Mouse (Mus musculus): ENCODE measurements at regions not wholly inside any gene's neighbourhood (a gene's known extent, or its start where the extent isn't known, plus 50 kb on each side); places are given as distances from the start of the nearest gene placed in this dataset.
"Not testable (repeated sequence)": the region's sequence is repeated elsewhere in the genome, so short reads cannot be mapped to it uniquely, and the experiment has no call there.

- TF ChIP-seq CTCF (IDR thresholded peaks at IDR 0.05; ENCODE audit: extremely low read depth, insufficient read length, insufficient replicate concordance, low read depth, low read length) (no peak), POLR2A (IDR thresholded peaks at IDR 0.05; ENCODE audit: low read depth, low read length) (no peak)
- H3K27me3 ChIP-seq (ENCODE audit: control insufficient read depth, insufficient read depth, low read length), result no peaks in the 10 kb centered on the region
- no peak overlapping the region for H3K4me3 ChIP-seq (ENCODE audit: low read depth, low read length)
- WGBS, result 82% methylated on average over 8 of the region's 8 CpGs
- no peak overlapping the region for H3K27ac ChIP-seq (ENCODE audit: insufficient read depth, low read depth, low read length)
- no peaks in the 10 kb centered on the region for H3K4me1 ChIP-seq (ENCODE audit: control insufficient read depth, insufficient read depth, insufficient read length, low read length)
- H3K36me3 ChIP-seq (ENCODE audit: control insufficient read depth, insufficient read depth, low read length), result no peaks in the 10 kb centered on the region
Measured at GRCm38 (mm10) chr1:83970641-83971285, 393.2 kb downstream of the Pid1 start.

DNA sequence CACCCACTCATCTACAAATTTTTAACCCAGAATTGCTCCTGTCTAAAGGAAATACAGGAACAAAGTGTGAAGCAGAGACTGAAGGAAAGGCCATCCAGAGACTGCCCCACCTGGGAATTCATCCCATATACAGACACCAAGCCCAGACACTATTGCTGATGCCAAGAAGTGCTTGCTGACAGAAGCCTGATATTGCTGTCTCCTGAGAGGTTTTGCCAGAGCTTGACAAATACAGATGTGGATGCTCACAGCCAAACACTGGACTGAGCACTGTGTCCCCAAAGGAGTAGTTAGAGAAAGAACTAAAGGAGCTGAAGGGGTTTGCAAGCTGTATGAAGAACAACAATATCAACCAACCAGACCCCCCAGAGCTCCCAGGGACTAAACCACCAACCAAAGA lies 399.3 kb downstream of the Pid1 start:
- not testable (repeated sequence) for H3K36me3 ChIP-seq (ENCODE audit: control insufficient read depth, insufficient read depth, low read length); H3K4me3 ChIP-seq (ENCODE audit: low read depth, low read length); H3K27ac ChIP-seq (ENCODE audit: insufficient read depth, low read depth, low read length); H3K4me1 ChIP-seq (ENCODE audit: control insufficient read depth, insufficient read depth, insufficient read length, low read length); H3K27me3 ChIP-seq (ENCODE audit: control insufficient read depth, insufficient read depth, low read length)

DNA sequence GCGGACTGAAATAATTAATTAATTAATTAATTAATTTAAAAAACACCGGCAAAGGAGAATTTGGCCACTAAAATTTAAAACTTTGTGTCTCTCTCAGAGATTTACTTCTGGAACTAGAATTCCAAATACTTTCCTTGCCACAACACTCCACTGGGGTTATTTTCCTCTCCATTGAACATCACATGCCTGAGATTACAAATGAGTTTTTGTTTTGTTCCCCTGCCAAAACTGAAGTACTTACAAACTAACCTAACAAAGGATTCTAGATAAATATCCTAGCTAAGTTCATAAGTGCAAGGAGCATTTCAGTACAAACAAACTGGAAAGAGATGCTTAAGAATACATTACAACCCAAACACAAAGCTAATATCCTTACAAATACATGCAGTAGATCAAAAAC lies 402.2 kb downstream of the Pid1 start:
- no peaks in the 10 kb centered on the region for H3K4me1 ChIP-seq (ENCODE audit: control insufficient read depth, insufficient read depth, insufficient read length, low read length)
- H3K4me3 ChIP-seq (ENCODE audit: low read depth, low read length), result no peak overlapping the region
- 87% methylated on average over 2 of the region's 2 CpGs for WGBS
- TF ChIP-seq CTCF (IDR thresholded peaks at IDR 0.05; ENCODE audit: extremely low read depth, insufficient read length, insufficient replicate concordance, low read depth, low read length) (no peak), POLR2A (IDR thresholded peaks at IDR 0.05; ENCODE audit: low read depth, low read length) (no peak)
- H3K27me3 ChIP-seq (ENCODE audit: control insufficient read depth, insufficient read depth, low read length), result no peaks in the 10 kb centered on the region
- no peaks in the 10 kb centered on the region for H3K36me3 ChIP-seq (ENCODE audit: control insufficient read depth, insufficient read depth, low read length)
- H3K27ac ChIP-seq (ENCODE audit: insufficient read depth, low read depth, low read length), result no peak overlapping the region

DNA sequence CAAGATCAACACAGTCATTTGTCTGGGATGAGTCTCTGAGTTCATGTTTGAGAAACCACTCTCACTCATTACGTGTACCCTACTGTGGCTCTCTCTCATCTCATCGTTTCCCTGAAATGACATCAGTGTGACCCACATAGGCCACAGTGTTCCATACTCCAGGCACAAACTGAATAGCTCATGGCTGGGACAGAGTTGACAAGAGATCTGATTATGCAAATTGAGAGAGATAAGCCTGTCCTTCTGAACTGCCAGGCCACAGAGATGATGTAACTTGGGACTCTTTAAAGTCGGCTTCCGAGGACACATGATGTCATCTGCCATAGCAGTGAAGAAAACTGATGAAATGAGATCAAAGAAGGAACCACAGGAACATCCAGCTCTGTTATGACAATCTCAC lies 404.2 kb downstream of the Pid1 start:
- H3K27ac ChIP-seq (ENCODE audit: insufficient read depth, low read depth, low read length), result no peak overlapping the region
- H3K4me1 ChIP-seq (ENCODE audit: control insufficient read depth, insufficient read depth, insufficient read length, low read length), result no peaks in the 10 kb centered on the region
- H3K27me3 ChIP-seq (ENCODE audit: control insufficient read depth, insufficient read depth, low read length), result no peaks in the 10 kb centered on the region
- H3K36me3 ChIP-seq (ENCODE audit: control insufficient read depth, insufficient read depth, low read length), result no peaks in the 10 kb centered on the region
- WGBS, result 77% methylated on average over 4 of the region's 4 CpGs
- TF ChIP-seq POLR2A (IDR thresholded peaks at IDR 0.05; ENCODE audit: low read depth, low read length) (no peak), CTCF (IDR thresholded peaks at IDR 0.05; ENCODE audit: extremely low read depth, insufficient read length, insufficient replicate concordance, low read depth, low read length) (no peak)
- no peak overlapping the region for H3K4me3 ChIP-seq (ENCODE audit: low read depth, low read length)

DNA sequence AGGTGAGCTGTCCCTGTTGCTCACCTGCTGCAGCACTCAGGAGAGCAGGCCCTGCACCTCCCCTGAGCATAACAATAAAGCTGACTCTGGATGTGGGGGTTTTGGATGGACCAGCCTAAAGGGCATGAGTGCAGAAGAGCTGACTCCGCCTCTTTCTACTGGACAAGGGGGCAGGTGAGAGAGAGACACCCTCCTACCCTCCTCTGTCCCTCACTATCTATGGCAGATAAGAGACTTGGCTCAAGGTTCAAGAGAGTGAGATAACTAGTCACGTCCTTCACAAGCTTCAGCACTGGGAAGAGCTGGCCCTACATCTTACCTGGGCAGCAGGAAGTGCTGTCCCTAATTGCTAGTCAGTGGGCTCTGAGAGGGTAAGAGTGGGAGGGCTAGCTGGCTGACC lies 441.1 kb downstream of the Pid1 start:
- 37% methylated on average over 2 of the region's 2 CpGs for WGBS
- Histone ChIP-seq H3K4me1 (ENCODE audit: control insufficient read depth, insufficient read depth, insufficient read length, low read length) (no peaks in the 10 kb centered on the region), H3K27ac (ENCODE audit: insufficient read depth, low read depth, low read length) (no peak overlapping the region)

DNA sequence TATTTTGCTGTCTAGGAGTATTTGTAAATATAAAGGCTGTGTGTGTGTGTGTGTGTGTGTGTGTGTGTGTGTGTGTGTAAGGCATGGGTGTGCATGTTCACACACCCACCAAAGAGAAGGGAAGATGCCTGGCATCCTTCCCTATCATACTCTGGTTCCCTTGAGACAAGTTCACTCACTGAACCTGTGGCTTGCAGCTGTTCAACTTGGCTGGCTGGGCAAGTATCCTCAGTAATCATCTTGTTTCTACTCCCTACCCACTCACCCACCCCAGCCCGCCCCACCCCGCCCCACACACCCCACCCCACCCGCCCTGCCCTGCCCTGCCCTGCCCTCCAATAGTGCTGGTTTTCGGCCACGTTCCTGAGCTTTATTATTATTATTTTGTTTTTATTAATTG lies 448.5 kb downstream of the Pid1 start:
- 62% methylated on average over 5 of the region's 5 CpGs for whole genome bisulfite sequencing
- H3K27me3 ChIP-seq (ENCODE audit: control insufficient read depth, insufficient read depth, low read length), result no peaks in the 10 kb centered on the region
- H3K36me3 ChIP-seq (ENCODE audit: control insufficient read depth, insufficient read depth, low read length), result no peaks in the 10 kb centered on the region
- H3K27ac ChIP-seq (ENCODE audit: insufficient read depth, low read depth, low read length), result no peak overlapping the region
- no peaks in the 10 kb centered on the region for H3K4me1 ChIP-seq (ENCODE audit: control insufficient read depth, insufficient read depth, insufficient read length, low read length)
- H3K4me3 ChIP-seq (ENCODE audit: low read depth, low read length), result no peak overlapping the region
- TF ChIP-seq CTCF (IDR thresholded peaks at IDR 0.05; ENCODE audit: extremely low read depth, insufficient read length, insufficient replicate concordance, low read depth, low read length) (no peak), POLR2A (IDR thresholded peaks at IDR 0.05; ENCODE audit: low read depth, low read length) (no peak)

More for the DNA sequence above, 441.1 kb downstream of the Pid1 start:
- Histone ChIP-seq H3K27me3 (ENCODE audit: control insufficient read depth, insufficient read depth, low read length) (no peaks in the 10 kb centered on the region), H3K4me3 (ENCODE audit: low read depth, low read length) (no peak overlapping the region), H3K36me3 (ENCODE audit: control insufficient read depth, insufficient read depth, low read length) (no peaks in the 10 kb centered on the region)
- TF ChIP-seq CTCF (IDR thresholded peaks at IDR 0.05; ENCODE audit: extremely low read depth, insufficient read length, insufficient replicate concordance, low read depth, low read length) (no peak), POLR2A (IDR thresholded peaks at IDR 0.05; ENCODE audit: low read depth, low read length) (no peak)

DNA sequence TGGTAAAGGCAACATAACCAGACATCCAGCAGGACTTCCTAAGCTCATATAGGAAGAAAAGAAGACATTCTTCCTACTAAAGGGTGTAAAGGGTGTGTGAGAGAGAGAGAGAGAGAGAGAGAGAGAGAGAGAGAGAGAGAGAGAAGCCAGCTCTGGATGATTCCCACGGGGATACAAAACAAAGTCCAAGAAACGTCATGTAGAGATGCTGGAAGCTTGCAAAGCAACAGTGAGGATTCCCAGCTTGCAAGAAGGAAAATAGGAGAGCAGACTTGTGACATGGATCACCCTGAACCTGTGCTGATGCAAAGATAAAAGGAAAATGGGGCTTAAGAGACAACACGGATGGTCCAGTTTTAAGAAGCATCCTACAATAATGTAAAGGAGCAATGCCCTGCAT lies 456.6 kb downstream of the Pid1 start:
- H3K4me3 ChIP-seq (ENCODE audit: low read depth, low read length), result no peak overlapping the region
- no peaks in the 10 kb centered on the region for H3K36me3 ChIP-seq (ENCODE audit: control insufficient read depth, insufficient read depth, low read length)
- no peak for TF ChIP-seq CTCF (IDR thresholded peaks at IDR 0.05; ENCODE audit: extremely low read depth, insufficient read length, insufficient replicate concordance, low read depth, low read length)
- TF ChIP-seq POLR2A (IDR thresholded peaks at IDR 0.05; ENCODE audit: low read depth, low read length), result no peak
- H3K4me1 ChIP-seq (ENCODE audit: control insufficient read depth, insufficient read depth, insufficient read length, low read length), result no peaks in the 10 kb centered on the region
- H3K27me3 ChIP-seq (ENCODE audit: control insufficient read depth, insufficient read depth, low read length), result no peaks in the 10 kb centered on the region
- 31% methylated on average over 3 of the region's 3 CpGs for WGBS
- H3K27ac ChIP-seq (ENCODE audit: insufficient read depth, low read depth, low read length), result no peak overlapping the region

DNA sequence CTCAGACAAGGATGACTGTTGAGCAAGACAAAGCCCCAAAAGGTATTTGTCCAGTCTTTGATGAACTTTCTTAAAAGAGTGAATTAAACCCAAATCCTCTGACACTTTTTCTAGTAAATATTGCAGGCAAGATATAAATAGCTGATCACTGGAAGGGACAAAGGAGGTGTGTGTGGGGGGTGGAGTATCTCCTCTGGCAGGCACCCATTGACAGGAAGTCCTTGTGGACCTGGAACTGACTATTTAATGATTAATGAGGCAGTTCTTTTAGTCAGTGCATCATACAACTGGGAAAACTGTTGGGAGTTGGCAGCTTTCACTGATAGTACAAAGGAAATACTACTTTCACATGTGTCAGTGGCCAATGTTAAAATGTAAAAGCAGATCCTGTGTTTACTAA lies 457.1 kb downstream of the Pid1 start:
- H3K36me3 ChIP-seq (ENCODE audit: control insufficient read depth, insufficient read depth, low read length), result no peaks in the 10 kb centered on the region
- TF ChIP-seq POLR2A (IDR thresholded peaks at IDR 0.05; ENCODE audit: low read depth, low read length) (no peak), CTCF (IDR thresholded peaks at IDR 0.05; ENCODE audit: extremely low read depth, insufficient read length, insufficient replicate concordance, low read depth, low read length) (no peak)
- no peak overlapping the region for H3K27ac ChIP-seq (ENCODE audit: insufficient read depth, low read depth, low read length)
- H3K4me3 ChIP-seq (ENCODE audit: low read depth, low read length), result no peak overlapping the region
- no peaks in the 10 kb centered on the region for H3K27me3 ChIP-seq (ENCODE audit: control insufficient read depth, insufficient read depth, low read length)
- no peaks in the 10 kb centered on the region for H3K4me1 ChIP-seq (ENCODE audit: control insufficient read depth, insufficient read depth, insufficient read length, low read length)

Measured in small intestine, adult 2 months (tissue).